Mouse (Mus musculus): ENCODE measurements around the gene Egfl7. TPM values are rescaled to one million over a fixed set of nuclear protein-coding genes. Genes with fewer than 3 reads are reported as not detected.
A peak's percentile ranks its signal among the peaks of the same experiment; 100 is the strongest.

Gene Egfl7
- polyA plus RNA-seq, 1 experiment, result 13.7 TPM

DNA sequence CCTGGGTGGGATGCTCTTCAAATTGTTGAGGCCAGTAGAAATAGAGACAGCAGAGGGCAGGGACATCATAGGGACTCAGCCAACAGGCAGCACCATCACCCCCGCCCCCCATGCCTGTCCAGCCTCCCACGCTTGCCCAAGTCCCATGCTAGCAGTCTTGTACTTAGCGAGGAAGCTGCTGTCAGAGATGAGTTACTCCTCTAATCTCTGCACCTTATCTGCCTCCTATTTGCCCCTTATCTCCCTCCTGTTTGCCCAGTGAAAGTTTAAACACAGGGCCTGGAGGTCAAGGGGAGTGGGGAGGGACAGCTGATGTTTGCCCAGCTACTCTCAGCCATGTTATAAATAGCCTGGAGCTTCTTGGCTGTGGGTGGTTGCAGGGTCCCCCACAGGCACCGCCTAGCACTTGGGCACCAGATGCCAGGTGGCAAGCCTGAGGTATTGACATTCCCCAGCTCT is 23.2 kb upstream of the Egfl7 start:
- H3K4me3 ChIP-seq (ENCODE audit: insufficient read depth, low read length), result no peak overlapping the region
- 0 out of 2 replicates have a peak, but pooled peaks cover 10% of the 10 kb centered on the region for H3K4me1 ChIP-seq (ENCODE audit: control insufficient read depth, insufficient read depth, low read length)
- H3K27ac ChIP-seq (ENCODE audit: insufficient read depth, low read length), result no peak overlapping the region
- TF ChIP-seq CTCF (IDR thresholded peaks at IDR 0.05; ENCODE audit: borderline replicate concordance, insufficient read depth, low read length) (no peak), POLR2A (IDR thresholded peaks at IDR 0.05; ENCODE audit: low read depth, low read length) (no peak)

DNA sequence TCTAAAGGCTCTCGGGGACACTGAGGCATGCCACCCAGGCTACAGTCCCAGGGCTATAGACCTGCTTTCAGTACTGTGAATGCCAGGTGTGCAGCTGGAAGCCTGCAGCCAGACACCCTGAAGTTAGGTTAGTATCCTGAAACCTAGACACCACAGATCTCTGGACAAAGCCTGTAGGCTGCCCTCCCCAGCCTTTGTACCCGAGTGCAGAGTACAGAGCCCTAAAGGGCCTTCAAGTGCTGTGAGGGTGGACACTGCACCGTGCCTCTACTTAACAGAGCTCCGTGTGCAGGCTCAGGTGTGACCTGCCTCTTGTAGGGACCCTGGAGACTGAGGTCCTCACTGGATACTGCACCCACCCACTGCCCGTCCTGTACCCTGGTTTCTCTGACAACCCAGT is 19.3 kb upstream of the Egfl7 start:
- TF ChIP-seq POLR2A (IDR thresholded peaks at IDR 0.05; ENCODE audit: low read depth, low read length) (no peak), CTCF (IDR thresholded peaks at IDR 0.05; ENCODE audit: borderline replicate concordance, insufficient read depth, low read length) (no peak)
- Histone ChIP-seq H3K4me1 (ENCODE audit: control insufficient read depth, insufficient read depth, low read length) (0 out of 2 replicates have a peak, but pooled peaks cover 10% of the 10 kb centered on the region), H3K4me3 (ENCODE audit: insufficient read depth, low read length) (no peak overlapping the region), H3K27ac (ENCODE audit: insufficient read depth, low read length) (no peak overlapping the region)

DNA sequence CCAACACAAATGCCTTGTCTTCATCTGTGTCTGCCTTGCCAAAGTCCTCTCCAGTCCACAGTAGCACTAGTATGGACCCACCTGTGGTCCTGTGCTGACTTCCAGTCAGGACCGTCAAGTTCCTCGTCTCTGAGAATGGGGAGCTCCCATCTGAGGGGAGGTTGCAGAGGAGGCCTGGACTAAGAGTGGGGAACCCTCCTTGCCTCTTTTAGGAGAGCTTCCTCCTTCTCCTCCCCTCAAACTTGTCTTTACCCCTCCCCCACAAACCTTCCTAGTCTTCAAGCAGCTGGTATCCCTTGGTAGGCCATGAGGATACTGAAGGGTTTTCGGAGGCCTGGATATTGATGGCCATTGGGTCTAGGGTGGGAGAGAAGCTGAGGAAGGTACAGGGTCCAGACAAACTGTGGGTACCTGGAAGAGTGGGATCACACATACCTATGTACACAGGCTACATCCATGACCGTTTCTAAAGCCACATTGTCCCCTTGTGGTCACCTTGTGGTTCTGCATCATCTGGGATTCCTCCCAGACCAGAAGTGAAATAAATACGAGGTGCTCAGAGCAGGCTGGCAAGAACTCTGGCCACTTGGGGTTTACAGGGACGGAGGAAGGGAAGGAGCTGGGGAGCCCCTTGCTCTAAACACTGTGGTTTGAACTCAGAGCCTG is 18.3 kb upstream of the Egfl7 start:
- no peak overlapping the region for H3K4me3 ChIP-seq (ENCODE audit: insufficient read depth, low read length)
- H3K4me1 ChIP-seq (ENCODE audit: control insufficient read depth, insufficient read depth, low read length), result 0 out of 2 replicates have a peak, but pooled peaks cover 2% of the 10 kb centered on the region
- TF ChIP-seq POLR2A (IDR thresholded peaks at IDR 0.05; ENCODE audit: low read depth, low read length), result no peak
- TF ChIP-seq CTCF (IDR thresholded peaks at IDR 0.05; ENCODE audit: borderline replicate concordance, insufficient read depth, low read length), result peak; percentile 31; the same call in 1 of the 2 replicates
- no peak overlapping the region for H3K27ac ChIP-seq (ENCODE audit: insufficient read depth, low read length)

GRCm38 (mm10) chr2:26566221-26566620 is 13.6 kb upstream of the Egfl7 start:
- Histone ChIP-seq H3K27ac (ENCODE audit: insufficient read depth, low read length) (no peak overlapping the region), H3K4me1 (ENCODE audit: control insufficient read depth, insufficient read depth, low read length) (no peaks in the 10 kb centered on the region), H3K4me3 (ENCODE audit: insufficient read depth, low read length) (no peak overlapping the region)
- TF ChIP-seq CTCF (IDR thresholded peaks at IDR 0.05; ENCODE audit: borderline replicate concordance, insufficient read depth, low read length), result peak; percentile 75
- no peak for TF ChIP-seq POLR2A (IDR thresholded peaks at IDR 0.05; ENCODE audit: low read depth, low read length)

DNA sequence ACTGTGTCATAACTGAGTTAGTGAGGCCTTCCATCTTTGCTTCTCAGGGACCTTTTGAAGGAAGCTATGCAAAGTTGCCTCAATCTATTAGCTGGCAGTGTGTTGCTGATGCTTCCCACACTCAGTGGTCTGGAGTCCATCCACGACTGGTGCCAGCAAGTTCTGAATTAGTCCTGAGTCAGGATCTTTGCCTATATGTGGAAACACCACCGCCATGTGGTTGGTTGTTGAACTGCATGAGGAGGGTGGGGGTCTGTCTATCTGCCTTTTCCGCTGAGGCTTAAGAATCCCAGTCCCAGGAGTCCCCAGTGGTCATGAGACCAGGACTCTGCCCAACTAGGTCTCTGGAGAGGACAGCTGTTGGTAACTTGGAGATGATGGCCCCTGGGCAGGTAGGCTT is 9.8 kb upstream of the Egfl7 start:
- Histone ChIP-seq H3K4me1 (ENCODE audit: control insufficient read depth, insufficient read depth, low read length) (no peaks in the 10 kb centered on the region), H3K4me3 (ENCODE audit: insufficient read depth, low read length) (no peak overlapping the region), H3K27ac (ENCODE audit: insufficient read depth, low read length) (no peak overlapping the region)
- TF ChIP-seq POLR2A (IDR thresholded peaks at IDR 0.05; ENCODE audit: low read depth, low read length) (no peak), CTCF (IDR thresholded peaks at IDR 0.05; ENCODE audit: borderline replicate concordance, insufficient read depth, low read length) (peak; percentile 26; the same call in 1 of the 2 replicates)

- no peak for TF ChIP-seq CTCF (IDR thresholded peaks at IDR 0.05; ENCODE audit: borderline replicate concordance, insufficient read depth, low read length)
- no peak for TF ChIP-seq POLR2A (IDR thresholded peaks at IDR 0.05; ENCODE audit: low read depth, low read length)
- H3K4me3 ChIP-seq (ENCODE audit: insufficient read depth, low read length), result no peak overlapping the region
- no peaks in the 10 kb centered on the region for H3K4me1 ChIP-seq (ENCODE audit: control insufficient read depth, insufficient read depth, low read length)
- no peak overlapping the region for H3K27ac ChIP-seq (ENCODE audit: insufficient read depth, low read length)
Observed at GRCm38 (mm10) chr2:26571400-26571799, 8.4 kb upstream of the Egfl7 start.

DNA sequence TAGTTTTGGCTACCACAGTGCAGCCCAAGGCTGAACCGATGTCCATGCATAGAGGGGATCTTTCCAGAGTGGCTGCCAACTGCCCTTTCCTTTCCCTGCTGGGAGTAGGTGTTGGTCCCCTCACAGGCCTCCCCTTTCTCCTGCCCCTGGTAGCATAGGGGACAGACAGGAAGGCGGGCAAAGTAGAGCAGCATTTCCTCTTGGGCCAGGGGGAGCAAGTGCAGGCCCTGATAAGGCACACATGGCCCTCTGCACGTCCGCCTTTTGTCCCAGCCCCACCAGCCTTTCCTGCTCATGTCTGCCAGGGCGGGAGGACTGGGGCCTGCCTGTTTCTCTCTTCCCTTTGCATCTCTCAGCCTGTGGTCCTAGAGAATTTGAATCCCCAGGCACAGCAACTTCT is 8.0 kb upstream of the Egfl7 start:
- TF ChIP-seq POLR2A (IDR thresholded peaks at IDR 0.05; ENCODE audit: low read depth, low read length) (no peak), CTCF (IDR thresholded peaks at IDR 0.05; ENCODE audit: borderline replicate concordance, insufficient read depth, low read length) (no peak)
- no peak overlapping the region for H3K4me3 ChIP-seq (ENCODE audit: insufficient read depth, low read length)
- no peak overlapping the region for H3K27ac ChIP-seq (ENCODE audit: insufficient read depth, low read length)
- no peaks in the 10 kb centered on the region for H3K4me1 ChIP-seq (ENCODE audit: control insufficient read depth, insufficient read depth, low read length)

DNA sequence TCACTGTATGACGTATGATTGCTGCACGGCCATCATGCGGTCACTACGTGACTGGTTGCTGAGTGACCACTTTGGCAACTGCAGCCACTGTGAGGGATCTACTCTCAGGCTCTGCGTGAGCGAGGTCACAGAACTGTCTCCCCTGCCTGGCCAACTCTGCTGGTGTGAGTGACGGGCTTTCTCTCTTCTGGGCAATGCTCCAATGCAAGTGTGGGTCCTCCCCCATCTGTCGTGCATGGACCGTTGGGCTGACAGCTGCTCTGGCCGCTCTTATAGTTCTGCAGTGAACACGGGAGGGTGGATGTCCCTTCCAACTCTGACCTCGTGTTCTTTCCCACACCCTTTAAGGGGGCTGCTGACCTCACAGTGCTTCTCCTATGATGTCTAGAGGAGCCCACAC is 6.4 kb upstream of the Egfl7 start:
- no peaks in the 10 kb centered on the region for H3K4me1 ChIP-seq (ENCODE audit: control insufficient read depth, insufficient read depth, low read length)
- H3K27ac ChIP-seq (ENCODE audit: insufficient read depth, low read length), result no peak overlapping the region
- H3K4me3 ChIP-seq (ENCODE audit: insufficient read depth, low read length), result no peak overlapping the region
- no peak for TF ChIP-seq POLR2A (IDR thresholded peaks at IDR 0.05; ENCODE audit: low read depth, low read length)
- TF ChIP-seq CTCF (IDR thresholded peaks at IDR 0.05; ENCODE audit: borderline replicate concordance, insufficient read depth, low read length), result no peak

GRCm38 (mm10) chr2:26573807-26574206 is 6.0 kb upstream of the Egfl7 start:
- Histone ChIP-seq H3K4me3 (ENCODE audit: insufficient read depth, low read length) (no peak overlapping the region), H3K4me1 (ENCODE audit: control insufficient read depth, insufficient read depth, low read length) (no peaks in the 10 kb centered on the region), H3K27ac (ENCODE audit: insufficient read depth, low read length) (no peak overlapping the region)
- TF ChIP-seq POLR2A (IDR thresholded peaks at IDR 0.05; ENCODE audit: low read depth, low read length), result no peak
- no peak for TF ChIP-seq CTCF (IDR thresholded peaks at IDR 0.05; ENCODE audit: borderline replicate concordance, insufficient read depth, low read length)

- Histone ChIP-seq H3K4me3 (ENCODE audit: insufficient read depth, low read length) (no peak overlapping the region), H3K4me1 (ENCODE audit: control insufficient read depth, insufficient read depth, low read length) (no peaks in the 10 kb centered on the region), H3K27ac (ENCODE audit: insufficient read depth, low read length) (no peak overlapping the region)
- TF ChIP-seq POLR2A (IDR thresholded peaks at IDR 0.05; ENCODE audit: low read depth, low read length), result no peak
- TF ChIP-seq CTCF (IDR thresholded peaks at IDR 0.05; ENCODE audit: borderline replicate concordance, insufficient read depth, low read length), result no peak
Observed at GRCm38 (mm10) chr2:26574862-26575261, 5.0 kb upstream of the Egfl7 start.
